Mouse (Mus musculus) monocyte, adult 2 months (primary cell): ENCODE data around the gene Zmym6.
"Not testable (repeated sequence)": the region's sequence is repeated elsewhere in the genome, so short reads cannot be mapped to it uniquely, and the experiment has no call there.

Experiments
- DNase-seq, 2 experiments: peaks; one replicate each; pipeline ENCODE4 v3.0.0; 2022; ENCODE audit warnings: low spot score in 2 of 2, low read depth in 1 of 2

Zmym6 gene

DNA sequence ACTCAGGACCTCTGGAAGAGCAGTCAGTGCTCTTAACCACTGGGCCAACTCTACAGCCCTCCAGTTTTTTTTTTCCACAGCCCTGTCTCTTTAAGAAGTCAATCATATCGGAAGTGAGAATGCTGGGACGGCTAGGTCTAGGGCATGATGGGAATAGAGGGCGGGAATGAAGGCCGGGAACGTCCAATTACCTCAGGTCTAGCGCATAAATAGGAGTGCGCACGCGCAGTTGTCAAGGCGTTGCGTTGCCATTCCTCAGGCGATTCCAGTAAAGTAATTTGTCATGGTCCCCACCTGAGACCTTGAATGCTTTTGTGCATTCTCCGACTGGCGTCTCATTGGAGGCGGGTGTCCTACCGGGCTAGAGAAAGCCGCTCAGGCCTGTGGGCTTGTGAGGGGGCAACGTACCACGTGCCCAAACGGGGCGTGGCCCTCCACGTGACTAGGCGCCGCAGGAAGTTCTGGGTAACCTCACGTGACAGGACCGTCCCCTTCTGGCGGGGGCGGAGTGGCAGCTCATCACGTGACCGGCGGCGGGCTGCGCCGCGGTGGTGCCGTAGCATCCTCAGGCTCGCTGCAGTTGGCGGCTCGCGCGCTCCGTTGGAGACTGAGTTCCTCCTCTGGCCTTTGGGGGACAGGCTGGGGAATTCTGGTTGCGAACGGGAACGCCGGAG, at the start of gene Zmym6:
Gene Zmym6, plus strand, starts transcription at position 509 of the 674 bp plus-strand sequence.
- DNase-seq = peak; percentile 89 to 94

DNA sequence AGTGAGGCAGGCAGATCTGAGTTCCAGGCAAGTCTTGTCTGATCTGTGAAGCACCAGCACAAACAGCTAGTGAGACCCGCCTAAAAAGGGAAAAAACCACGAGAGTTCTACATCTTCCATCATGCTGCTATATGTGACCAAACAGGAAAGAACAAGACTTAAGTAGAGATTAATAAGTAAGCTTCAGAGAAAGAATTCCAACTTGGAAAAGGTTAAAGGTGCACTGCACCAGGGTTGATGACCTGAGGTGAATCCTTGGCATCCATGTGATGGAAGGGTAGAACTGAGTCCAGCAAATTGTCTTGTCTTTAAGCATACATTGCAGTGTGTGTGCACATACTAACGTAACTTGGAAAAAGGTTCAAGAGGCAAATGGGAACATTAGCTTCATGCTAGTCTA, 40.0 kb upstream of the Zmym6 start:
- DNase-seq = no peak

DNA sequence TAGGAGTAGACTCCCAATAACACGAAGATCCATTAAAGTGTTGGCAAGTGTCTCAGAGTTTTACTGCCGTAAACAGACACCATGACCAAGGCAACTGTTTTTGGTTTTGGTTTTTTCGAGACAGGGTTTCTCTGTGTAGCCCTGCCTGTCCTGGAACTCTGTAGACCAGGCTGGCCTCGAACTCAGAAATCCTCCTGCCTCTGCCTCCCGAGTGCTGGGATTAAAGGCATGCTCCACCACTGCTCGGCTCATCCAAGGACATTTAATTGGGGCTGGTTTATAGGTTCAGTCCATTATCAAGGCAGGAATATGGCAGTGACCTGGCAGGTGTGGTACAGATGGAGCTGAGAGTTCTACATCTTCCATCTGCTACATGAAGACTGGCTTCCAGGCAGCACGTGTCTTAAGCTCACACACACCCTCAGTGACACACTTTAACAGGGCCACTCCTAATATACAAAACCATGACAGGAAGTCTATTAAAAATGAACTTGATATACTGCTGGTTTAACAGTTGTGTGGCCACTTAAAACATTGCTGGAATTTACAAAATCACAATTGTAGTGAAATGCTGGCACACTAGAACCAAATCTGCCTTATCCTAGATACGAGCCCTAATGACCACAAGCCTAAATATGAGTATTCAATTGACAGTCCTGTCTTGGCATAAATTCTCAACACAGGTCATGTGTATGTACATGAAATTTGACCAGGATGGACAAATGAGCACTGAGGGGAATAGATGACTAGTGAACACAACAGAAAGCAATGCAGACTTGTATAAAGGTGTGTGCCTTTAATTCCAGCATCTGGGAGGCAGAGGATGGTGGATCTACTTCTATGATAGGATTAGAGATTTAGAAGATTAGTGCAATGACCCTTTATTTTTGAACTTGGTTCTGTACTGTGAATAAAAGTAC, 39.0 kb upstream of the Zmym6 start:
- DNase-seq = no peak

DNA sequence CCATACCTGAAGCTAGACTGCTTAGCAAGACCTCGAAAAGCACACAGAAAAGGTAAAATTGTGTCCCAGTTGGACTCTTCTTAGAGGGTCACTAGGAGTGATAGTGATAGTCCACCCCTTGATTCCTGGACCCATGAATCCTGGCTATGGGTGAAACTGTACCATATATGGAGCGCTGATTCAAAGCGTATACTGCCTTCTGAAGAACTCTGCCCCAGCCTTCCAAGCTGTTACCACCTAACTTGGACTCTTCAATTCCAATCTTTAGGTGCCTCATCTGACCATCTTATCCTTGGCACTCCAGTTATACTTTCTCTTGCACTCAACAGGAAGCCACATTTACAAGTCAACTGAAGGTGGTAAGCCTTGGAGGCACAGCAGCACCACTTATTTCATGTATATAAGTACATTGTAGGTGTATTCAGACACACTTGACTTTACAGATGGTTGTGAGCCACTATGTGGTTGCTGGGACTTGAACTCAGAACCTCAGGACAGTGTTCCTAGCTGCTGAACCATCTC, 38.3 kb upstream of the Zmym6 start:
- no peak for DNase-seq

DNA sequence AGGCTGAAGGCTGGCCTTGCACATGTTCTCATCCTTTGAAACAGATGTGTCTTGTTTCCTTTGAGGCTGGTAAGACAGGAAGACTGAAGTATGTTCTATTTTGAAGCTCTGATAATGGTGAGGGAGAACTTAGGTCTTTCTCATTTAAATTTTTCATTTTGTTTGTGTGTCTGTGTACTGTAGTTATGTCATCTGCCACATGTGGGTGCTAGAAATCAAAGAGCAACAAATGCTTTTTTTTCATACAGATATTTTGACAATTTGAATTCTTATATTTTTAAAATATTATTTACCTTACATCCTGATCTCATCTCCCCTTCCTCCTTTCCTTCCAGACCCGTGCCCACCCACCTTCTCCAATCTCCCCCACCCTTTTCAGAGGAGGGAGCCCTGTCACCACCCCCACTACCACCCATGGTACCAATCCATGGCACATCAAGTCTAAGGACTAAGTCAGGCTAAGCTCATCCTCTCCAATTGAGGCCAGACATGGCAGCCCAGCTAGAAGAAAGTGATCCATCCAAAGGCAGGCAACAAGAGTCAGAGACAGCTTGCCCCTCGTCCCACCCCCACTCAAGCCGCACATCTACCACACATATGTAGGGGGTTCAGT, 37.2 kb upstream of the Zmym6 start:
- no peak for DNase-seq

DNA sequence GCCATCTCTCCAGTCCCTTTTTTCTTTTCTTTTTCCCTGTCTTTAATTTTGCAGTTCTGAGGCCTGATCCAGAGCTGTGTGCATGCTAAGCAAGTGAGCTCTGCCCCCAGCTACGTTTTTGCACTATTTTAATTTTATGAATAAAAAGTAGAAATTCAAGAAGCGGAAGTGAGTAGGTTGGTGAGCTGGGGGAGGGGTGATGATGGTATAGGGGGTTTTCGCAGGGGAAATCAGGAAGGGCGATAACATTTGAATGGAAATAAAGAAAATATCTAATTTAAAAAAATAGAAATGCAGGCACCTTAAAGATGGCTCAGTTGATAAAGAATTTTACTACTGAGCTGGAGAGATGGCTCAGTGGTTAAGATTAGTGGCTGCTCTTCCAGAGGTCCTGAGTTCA, 33.6 kb upstream of the Zmym6 start:
- DNase-seq = no peak

DNA sequence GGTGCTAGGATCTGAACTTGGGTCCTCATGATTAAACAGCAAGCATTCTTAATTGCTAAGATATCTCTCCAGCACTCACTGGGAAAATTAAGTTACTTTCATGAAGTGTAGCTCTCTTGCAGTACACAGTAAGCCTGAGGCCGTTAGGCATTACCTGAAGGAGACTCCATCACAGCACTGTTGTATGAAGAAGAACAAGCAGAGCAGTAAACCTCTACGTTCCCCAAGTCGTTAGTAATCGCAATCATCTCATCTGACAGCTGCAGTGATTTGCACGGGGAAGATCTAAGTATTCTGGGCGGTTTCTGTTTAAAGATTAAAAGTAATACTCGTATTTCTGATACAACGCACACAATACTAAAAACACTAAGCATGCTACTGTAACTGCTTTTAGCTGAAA, 26.1 kb upstream of the Zmym6 start:
- no peak for DNase-seq

DNA sequence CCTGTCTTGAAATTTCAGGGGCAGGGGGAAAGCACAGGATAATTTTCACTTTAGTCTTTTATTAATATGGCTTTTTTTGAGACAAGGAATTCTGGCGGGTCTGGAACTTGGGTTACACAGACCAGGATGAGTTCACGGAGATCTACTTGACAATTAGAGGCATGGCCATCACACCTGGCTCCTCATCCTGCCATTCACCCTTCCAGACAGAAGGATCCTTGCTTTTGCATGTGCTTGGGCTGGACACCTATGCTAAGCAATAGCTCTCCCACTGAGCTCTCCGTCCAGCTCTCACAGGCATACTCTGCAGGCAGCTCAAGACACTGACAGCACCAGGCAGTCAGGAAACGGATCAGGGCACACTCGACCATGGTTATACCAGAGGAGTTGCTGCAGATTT, 24.1 kb upstream of the Zmym6 start:
- no peak for DNase-seq

DNA sequence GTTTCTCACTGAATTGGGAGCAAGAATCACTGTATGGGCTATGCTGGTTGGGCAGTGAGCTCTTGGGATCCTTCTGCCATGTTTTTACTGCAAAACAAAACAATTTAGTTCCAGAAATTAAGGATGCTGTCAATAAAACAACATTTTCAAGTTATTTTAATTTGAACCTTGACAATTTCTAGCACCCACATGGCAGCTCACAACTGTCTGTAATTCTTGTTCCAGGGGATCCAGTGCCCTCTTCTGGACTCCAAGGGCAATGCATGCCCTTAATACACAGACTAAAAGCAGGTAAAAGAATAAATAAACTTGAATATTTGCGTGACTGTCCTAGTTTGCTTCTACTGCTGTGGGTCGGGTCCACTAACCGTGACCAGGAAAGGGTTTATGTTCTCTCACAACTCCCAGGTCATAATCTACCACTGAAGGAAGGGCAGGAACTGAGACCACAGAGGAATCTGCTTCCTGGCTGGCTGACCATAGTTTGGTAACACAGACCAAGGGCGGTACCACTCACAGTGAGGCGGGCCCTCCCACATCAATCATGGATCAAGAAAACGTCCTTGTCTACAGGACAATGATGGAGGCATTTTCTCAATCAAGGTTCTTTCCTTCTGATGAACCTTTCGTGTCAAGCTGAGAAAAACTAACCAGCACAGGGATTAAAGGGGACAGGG, 22.5 kb upstream of the Zmym6 start:
- DNase-seq = no peak

DNA sequence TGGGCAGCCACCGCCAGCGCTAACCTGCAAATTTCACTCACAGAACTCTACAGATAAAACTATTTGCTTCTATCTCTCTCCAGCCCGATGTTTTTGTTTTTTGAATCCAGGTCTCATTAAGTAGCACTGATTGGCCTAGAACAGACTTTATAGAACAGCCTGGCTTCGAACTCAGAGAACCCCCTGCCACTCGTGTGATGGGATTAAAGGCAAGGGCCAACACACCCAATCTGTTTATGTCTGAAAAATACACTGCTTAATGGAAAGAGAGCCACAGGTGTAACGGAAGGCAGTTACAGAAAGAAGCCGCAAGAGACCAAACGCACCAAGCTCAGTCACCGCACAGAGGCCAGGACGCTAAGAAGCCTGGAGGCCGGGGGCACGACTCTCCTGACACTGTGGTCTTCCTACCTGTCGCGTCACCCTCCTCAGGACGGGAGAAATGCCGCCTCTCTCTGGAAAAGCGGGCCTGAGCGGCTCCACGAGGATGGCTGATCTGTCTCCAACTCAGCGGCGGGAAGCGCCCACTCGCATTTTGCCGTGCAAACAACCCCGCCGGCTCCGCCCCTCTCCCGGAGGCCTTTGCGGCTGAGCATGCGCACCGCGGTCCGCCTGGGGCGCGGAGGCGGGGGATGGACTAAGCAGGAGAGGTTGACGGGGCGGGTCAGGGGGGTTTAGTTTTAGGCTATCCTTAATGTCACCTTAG, 16.4 kb upstream of the Zmym6 start, which contains the start of gene Zmym1:
Gene Zmym1, minus strand, starts transcription at position 568 of the 706 bp plus-strand sequence.
- peak; percentile 71 to 83 for DNase-seq

DNA sequence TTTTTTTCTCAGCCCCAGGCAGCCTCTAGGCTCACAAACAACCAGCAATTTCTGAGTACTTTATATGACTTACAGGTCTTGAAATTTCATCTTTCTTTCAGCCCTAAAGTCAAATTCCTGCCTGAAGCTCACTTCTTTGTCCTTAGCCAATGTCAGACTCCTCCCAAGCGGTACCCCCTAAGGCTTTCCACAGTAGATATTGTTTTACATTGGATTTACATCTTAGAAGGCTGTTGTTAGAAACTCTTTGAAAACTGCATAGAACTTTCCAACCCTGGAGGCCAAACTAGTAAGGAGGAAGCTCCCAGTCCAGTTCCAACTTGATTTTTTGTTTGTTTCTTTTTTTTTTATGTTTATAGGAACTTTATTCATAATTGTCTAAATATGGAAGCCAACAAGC, 13.1 kb upstream of the Zmym6 start:
- no peak for DNase-seq

DNA sequence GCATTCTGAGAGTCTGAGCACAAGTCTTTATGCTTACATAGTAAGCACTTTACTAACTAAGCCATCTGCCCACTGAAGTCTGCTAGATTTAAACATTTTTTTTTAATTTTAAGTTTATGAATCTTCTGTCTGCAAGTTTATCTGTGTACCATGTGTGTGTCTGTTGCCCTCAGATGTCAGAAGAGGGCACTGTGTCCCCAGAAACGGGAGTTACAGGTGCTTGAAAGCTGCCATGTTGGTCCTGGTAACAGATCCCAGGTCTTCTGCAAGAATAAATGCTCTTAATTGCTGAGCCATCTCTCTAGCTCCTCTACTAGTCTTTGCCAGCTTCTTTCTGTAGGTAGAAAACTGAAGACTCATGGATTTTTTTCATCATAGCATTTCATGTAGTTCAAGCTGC, 2.3 kb upstream of the Zmym6 start:
- no peak for DNase-seq

DNA sequence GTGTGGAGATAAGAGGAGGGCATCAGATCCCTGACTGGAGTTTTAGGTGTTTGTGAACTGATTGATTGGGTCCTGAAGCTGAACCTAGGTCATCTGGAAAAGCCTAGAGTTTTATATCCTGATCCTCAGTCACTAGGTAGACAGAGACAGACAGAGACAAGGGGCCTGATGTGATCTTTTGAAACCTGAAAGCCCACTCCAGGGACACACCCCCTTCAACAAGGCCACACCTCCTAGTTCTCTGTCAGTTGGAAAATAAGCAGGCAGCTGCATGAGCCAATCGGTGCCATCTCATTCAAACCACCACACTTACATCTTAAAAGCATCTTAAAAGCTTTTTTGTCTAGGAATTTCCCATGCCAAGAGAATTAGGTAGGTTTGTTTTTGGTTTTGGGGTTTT, 3.6 kb downstream of the Zmym6 start:
- no peak for DNase-seq

DNA sequence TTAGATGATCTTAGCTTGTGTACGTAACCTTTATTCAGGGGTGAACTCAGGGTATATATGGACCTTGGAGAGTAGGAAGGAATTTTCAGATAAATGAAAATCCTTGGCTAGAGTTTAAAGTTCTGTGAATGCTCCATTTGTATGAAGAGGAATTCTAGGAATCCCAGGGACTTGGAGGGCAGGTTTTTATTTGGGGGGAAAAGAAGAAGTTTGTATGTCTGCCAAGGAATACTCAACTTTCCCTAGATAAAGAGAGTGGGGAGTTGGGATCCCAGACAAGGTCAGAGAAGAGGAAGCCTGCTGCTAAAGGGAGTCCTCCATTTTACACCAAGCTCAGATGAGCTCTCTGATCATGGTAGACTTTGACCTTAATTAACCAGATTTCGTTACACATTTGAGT, 5.9 kb downstream of the Zmym6 start:
- DNase-seq = no peak

DNA sequence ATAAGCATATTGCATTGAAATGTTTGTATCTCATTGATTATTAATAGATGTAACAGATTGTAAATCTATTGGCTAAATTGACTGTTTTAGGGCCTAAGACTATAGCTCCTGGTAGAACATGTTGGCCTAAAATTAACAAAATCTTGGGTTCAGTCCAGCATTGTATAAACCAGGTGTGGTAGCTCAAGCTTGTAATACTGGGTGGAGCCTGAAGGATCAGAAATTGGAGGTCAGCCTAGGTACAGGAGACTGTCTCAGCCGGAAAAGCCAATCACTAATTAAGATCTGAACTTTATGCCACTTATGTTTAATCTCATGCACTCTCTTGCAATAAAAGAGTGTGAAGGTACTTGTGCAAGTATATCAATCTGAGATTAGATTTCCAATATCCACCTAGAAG, 8.6 kb downstream of the Zmym6 start:
- no peak for DNase-seq

DNA sequence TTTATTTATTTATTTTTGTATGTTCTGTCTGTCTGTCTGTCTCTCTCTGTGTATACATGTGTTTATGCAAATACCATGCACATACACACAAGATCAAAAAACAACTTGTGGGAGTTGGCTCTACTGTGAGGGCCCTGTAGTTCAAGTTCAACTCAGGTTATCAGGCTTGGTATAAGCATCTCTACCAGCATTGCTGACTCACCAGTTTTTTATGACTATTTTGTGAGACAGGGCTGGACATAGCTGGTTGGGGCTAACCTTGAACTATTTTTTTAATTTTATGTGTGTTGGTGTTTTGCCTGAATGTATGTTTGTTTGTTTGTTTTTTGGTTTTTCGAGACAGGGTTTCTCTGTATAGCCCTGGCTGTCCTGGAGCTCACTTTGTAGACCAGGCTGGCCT, 14.0 kb downstream of the Zmym6 start:
- no peak for DNase-seq

DNA sequence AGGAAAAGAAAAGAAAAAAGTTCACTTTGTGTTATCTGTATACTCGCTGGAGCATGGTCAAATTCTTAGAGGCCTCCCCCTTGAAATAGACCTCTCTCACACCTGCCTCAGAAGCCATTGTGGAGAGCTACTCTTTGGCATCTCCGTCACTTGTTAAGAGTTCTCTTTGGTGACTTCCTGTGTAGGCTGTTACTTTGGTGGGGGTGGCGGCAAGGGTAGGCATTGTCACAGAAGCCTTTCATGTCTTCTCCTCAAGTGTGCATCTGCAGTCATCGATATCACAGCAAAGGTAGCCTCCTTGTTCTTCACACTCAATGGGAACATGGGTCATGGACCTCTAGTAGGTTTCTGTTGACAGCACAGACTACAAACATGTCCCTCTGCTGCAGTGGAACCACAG, 17.9 kb downstream of the Zmym6 start:
- DNase-seq = no peak

DNA sequence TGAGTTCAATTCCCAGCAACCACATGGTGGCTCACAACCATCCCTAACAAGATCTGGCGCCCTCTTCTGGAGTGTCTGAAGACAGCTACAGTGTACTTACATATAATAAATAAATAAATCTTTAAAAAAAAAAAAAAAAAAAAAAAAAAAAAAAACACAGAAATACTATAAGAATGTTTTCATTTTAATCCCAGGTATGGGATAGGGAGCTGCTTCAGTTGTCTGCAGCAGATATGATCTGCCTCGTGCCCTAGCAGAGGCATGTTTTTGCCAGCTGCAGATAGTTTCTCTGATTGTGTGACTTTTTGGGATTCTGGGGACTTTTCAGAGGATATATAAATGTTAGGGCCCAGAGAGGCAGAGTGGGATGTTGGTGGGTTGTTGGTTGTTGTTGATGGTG, 22.4 kb downstream of the Zmym6 start:
- DNase-seq = not testable (repeated sequence)

DNA sequence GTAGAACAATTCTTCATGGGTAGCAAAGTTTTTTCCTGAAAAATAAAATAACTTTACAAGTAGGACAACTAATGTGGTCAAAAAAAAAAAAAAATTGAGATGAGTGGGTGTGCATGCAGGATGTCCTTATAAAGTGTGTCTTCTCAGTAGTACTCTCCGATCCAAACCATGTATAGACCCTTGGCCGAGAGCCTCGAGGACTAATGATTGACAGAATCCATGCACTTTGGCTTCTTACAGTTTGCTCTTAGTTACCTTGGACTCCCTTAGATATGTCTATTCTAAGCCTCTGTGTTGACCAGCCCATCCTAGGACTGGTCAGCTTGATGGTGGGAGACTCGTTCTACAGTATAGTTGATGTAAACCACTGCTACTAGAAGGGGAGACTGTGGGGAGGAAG, 30.4 kb downstream of the Zmym6 start:
- no peak for DNase-seq

DNA sequence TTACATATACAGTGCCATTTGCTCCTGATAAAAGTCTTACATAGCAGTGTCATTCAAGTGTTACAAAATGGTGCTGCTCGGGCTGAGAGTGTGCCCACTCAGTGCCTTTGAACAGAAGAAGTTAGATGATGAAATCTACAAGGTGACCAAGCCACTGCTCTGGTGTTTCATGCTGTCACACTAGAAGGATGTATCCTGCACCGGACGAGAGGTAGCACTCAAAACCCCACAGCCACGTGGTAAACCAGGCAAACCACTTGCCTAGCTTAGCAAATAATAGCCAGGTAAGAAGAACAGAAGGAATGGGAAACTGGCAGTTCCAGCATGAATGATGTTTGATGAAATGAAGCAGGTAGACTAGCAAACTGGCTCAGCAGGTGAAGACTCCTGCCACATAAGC, 33.4 kb downstream of the Zmym6 start:
- DNase-seq = no peak

DNA sequence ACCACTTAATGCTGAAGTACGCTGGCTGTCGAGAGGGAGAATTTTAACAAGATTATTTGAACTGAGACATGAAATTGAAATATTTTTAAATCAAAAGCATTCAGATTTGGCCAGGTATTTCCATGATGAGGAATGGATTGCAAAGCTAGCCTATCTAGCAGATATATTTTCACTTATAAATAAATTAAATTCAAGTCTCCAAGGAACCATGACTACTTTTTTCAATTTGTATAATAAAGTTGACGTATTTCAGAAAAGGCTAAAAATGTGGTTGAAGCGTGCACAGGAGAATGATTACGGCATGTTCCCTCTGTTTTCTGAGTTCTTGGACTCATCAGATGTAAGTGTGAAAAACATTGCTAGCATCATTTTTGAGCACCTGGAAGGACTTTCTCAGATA, 46.2 kb downstream of the Zmym6 start, which contains the start of gene Tmem35b:
Gene Tmem35b, plus strand, starts transcription at position 301 of the 400 bp plus-strand sequence.
- DNase-seq = no peak
